Mouse (Mus musculus): ENCODE results near the gene Selenon. TPM values are rescaled to one million over a fixed set of nuclear protein-coding genes. Genes with fewer than 3 reads are reported as not detected.

Gene Selenon
- polyA plus RNA-seq, 1 experiment from 2014 or later, result 14.7 TPM

DNA sequence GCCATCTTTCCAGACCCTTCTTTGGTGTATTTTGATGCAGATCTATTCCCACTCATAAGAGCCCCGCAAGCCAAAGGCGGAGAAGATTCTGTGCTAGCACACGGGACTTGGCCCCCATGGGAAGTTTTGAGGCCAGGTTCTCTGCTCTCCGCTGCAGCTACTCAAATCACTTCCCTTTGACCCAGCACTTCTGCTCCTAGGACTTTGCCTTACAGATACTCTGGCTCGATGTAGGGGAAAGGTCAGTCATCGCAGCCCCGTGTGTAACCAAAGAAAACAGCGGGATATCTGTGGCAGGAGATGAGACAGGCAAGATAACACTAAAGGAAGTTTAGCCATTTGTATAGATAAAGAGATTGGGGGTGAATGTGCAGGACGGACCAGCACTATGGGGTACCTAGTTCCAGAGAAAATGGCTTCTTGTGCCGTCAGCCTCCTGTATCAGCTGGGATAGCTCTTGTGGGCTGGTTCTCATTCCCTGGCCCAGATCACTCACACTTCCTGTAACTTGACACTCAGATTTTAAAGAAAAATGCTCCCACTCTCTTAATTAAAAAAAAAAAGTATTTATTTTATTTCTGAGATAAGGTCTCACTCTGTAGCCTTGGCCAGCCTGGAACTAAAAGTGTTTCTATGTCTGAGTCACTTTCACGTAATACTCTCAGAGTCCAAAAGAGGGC is 61.8 kb downstream of the Selenon start:
- no peak for ATAC-seq (replicated peaks; ENCODE audit: low FRiP score, low TSS enrichment, low read depth)
- peaks cover 3% of the 10 kb centered on the region; the same call in 1 of the 2 replicates for H3K4me1 ChIP-seq (replicated peaks; ENCODE audit: control insufficient read depth, insufficient read depth, low read length)
- H3K4me2 ChIP-seq (ENCODE audit: low read length), result no peak overlapping the region
- H3K27ac ChIP-seq (ENCODE audit: low read depth), result no peak overlapping the region
- WGBS, result 82% methylated on average over 11 of the region's 11 CpGs
- no peak for DNase-seq (ENCODE audit: low spot score)
- no peak overlapping the region for H3K4me3 ChIP-seq (ENCODE audit: low read depth, low read length)
- H3K27me3 ChIP-seq (replicated peaks; ENCODE audit: control insufficient read depth, insufficient read depth, low read length), result no peaks in the 10 kb centered on the region
- no peaks in the 10 kb centered on the region for H3K9me3 ChIP-seq (ENCODE audit: control insufficient read depth, low read length)
- H3K9ac ChIP-seq (ENCODE audit: low read length), result no peak overlapping the region
- H3K36me3 ChIP-seq (ENCODE audit: control insufficient read depth, insufficient read depth, low read length), result no peaks in the 10 kb centered on the region

DNA sequence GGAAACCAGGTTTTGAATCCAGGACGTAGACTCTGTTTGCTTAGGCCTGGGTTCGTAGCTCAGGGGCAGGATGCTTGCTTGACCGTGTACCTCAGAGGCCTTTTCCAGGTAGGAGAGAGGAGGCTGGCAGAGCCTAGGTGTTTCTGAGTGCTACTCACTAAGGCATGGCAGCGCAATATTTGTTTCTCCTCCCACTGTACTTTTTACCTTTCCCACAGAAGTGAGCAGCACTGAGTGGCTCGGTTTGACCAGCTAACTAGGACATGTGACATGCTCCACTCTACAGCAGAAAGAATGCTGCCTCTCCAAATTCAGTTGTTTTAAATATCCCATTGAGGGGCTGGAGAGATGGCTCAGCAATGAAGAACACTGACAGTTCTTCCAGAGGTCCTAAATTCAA is 63.8 kb downstream of the Selenon start:
- no peaks in the 10 kb centered on the region for H3K9me3 ChIP-seq (ENCODE audit: control insufficient read depth, low read length)
- H3K27me3 ChIP-seq (replicated peaks; ENCODE audit: control insufficient read depth, insufficient read depth, low read length), result no peaks in the 10 kb centered on the region
- no peaks in the 10 kb centered on the region for H3K36me3 ChIP-seq (ENCODE audit: control insufficient read depth, insufficient read depth, low read length)
- no peak overlapping the region for H3K27ac ChIP-seq (ENCODE audit: low read depth)
- WGBS, result 91% methylated on average over 5 of the region's 5 CpGs
- ATAC-seq (replicated peaks; ENCODE audit: low FRiP score, low TSS enrichment, low read depth) (no peak), DNase-seq (ENCODE audit: low spot score) (no peak)
- H3K4me1 ChIP-seq (replicated peaks; ENCODE audit: control insufficient read depth, insufficient read depth, low read length), result no peaks in the 10 kb centered on the region
- no peak overlapping the region for H3K4me3 ChIP-seq (ENCODE audit: low read depth, low read length)
- H3K4me2 ChIP-seq (ENCODE audit: low read length), result no peak overlapping the region
- H3K9ac ChIP-seq (ENCODE audit: low read length), result no peak overlapping the region

Small RNAs within 50 kb of the gene (microRNA-seq; reads per million reads assigned to microRNA genes)
- not detected for gene Mir6403

Other genes starting within 250 kb of the Selenon start
- 0.09 TPM in 1 of 2 replicates, not detected in the other for gene Trim63, start 237.0 kb downstream of the Selenon start, polyA plus RNA-seq (2014; fragmentation: Nextera tagmentation; extraction: Ambion mirVana)
- gene Slc30a2, start 209.0 kb downstream of the Selenon start, polyA plus RNA-seq (2014; fragmentation: Nextera tagmentation; extraction: Ambion mirVana), result 0.19 and 0.26 TPM in 2 replicates
- 1.2 and 1.4 TPM in 2 replicates for gene Extl1, start 168.3 kb downstream of the Selenon start, polyA plus RNA-seq (2014; fragmentation: Nextera tagmentation; extraction: Ambion mirVana)
- 28.4 and 32.5 TPM in 2 replicates for gene Pafah2, start 155.8 kb downstream of the Selenon start, polyA plus RNA-seq (2014; fragmentation: Nextera tagmentation; extraction: Ambion mirVana)
- 1,522 and 1,793 TPM in 2 replicates for gene Stmn1, start 83.8 kb downstream of the Selenon start, polyA plus RNA-seq (2014; fragmentation: Nextera tagmentation; extraction: Ambion mirVana)
- gene Paqr7, start 55.5 kb downstream of the Selenon start, polyA plus RNA-seq (2014; fragmentation: Nextera tagmentation; extraction: Ambion mirVana), result 1.3 and 2.1 TPM in 2 replicates
- 7.8 and 8.2 TPM in 2 replicates for gene Aunip, start 41.2 kb downstream of the Selenon start, polyA plus RNA-seq (2014; fragmentation: Nextera tagmentation; extraction: Ambion mirVana)
- 109 and 117 TPM in 2 replicates for gene Mtfr1l, start 16.8 kb downstream of the Selenon start, polyA plus RNA-seq (2014; fragmentation: Nextera tagmentation; extraction: Ambion mirVana)
- 2.2 and 3.6 TPM in 2 replicates for gene Man1c1, start 152.1 kb upstream of the Selenon start, polyA plus RNA-seq (2014; fragmentation: Nextera tagmentation; extraction: Ambion mirVana)
- gene Ldlrap1, start 215.9 kb upstream of the Selenon start, polyA plus RNA-seq (2014; fragmentation: Nextera tagmentation; extraction: Ambion mirVana), result 15.0 and 16.6 TPM in 2 replicates

All from intestine, embryonic 14.5 days (tissue).